Mouse (Mus musculus) E14TG2a.4 (cell line): ENCODE data around the gene Grin2b.

Source experiments
- CTCF ChIP-seq: conservative IDR thresholded peaks from 2 replicates; pipeline ENCODE4 v1.5.1; 2014; ENCODE audit warnings: low read length
- NANOG ChIP-seq: IDR thresholded peaks from 2 replicates; pipeline ENCODE4 v1.6.1; 2014; ENCODE audit warnings: borderline replicate concordance, low read length, mixed read lengths

DNA sequence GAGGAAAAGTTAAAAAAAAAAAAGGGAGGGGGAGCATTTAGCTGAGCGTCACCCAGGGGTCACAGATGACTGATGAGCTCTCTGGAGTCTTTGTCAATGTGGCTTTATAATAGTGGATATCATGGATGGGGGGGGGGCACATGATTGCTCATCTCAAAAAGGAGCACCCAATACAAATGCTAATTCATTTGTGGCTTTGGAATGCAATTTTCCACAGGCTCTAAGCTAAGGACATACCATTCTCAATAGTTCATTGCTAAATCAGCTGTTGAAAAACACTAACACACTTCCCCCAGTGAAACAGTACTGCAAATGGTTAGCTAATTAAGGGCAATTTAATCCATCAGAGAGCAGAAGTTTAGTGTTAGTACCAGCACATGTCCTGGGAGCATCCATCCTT is 414.6 kb downstream of the Grin2b start:
- TF ChIP-seq CTCF (no peak), NANOG (no peak)
